8 mouse cellular contexts compared by ENCODE assay signal in genomic region chr2:18046758-18047645, GRCm38 (mm10). TPM values are rescaled to one million over a fixed set of nuclear protein-coding genes. Genes with fewer than 3 reads are reported as not detected.
A peak's percentile ranks its signal among the peaks of the same experiment; 100 is the strongest.
DNase-seq lines count a peak whose midpoint lies in the region; ATAC-seq and TF ChIP-seq lines count a peak whose summit lies in the region.

No protein-coding gene starts in this region.

- H3ac ChIP-seq in C2C12 (ENCODE audit: control insufficient read depth, insufficient read length, low read depth): peak overlapping the region; percentile 73

- TF ChIP-seq EP300 in liver, embryonic 14.5 days (IDR thresholded peaks at IDR 0.05; ENCODE audit: low read depth): no peak

- peak overlapping the region; percentile 73 for H3K4me2 ChIP-seq in embryonic facial prominence, embryonic 15.5 days (replicated peaks)
- H3K4me2 ChIP-seq in heart, embryonic 14.5 days (ENCODE audit: low read length): peak overlapping the region; percentile 94
- H3K4me2 ChIP-seq in kidney, postnatal 0 days (ENCODE audit: low read length): peak overlapping the region; percentile 88
- H3K4me2 ChIP-seq in liver, embryonic 14.5 days (ENCODE audit: low read depth): peak overlapping the region; percentile 70

- peak overlapping the region; percentile 96 for H3K9ac ChIP-seq in embryonic facial prominence, embryonic 15.5 days
- peak overlapping the region; percentile 99 for H3K9ac ChIP-seq in heart, embryonic 14.5 days (ENCODE audit: low read length)
- H3K9ac ChIP-seq in kidney, postnatal 0 days (ENCODE audit: low read depth, low read length): peak overlapping the region; percentile 97
- peak overlapping the region; percentile 62 for H3K9ac ChIP-seq in liver, embryonic 14.5 days (replicated peaks)

- peak overlapping the region; percentile 99 for H3K27ac ChIP-seq in embryonic facial prominence, embryonic 15.5 days (replicated peaks)
- H3K27ac ChIP-seq in heart, embryonic 14.5 days (replicated peaks in 1 of 2; ENCODE audit: control insufficient read depth in 1 of 2, insufficient read depth in 1 of 2, low read depth in 2 of 2, low read length in 2 of 2): peak overlapping the region; percentile 97 to 99
- H3K27ac ChIP-seq in kidney, postnatal 0 days: peak overlapping the region; percentile 99
- no peak overlapping the region for H3K27ac ChIP-seq in liver, embryonic 14.5 days
- H3K27ac ChIP-seq in thymus, adult 2 months (ENCODE audit: control insufficient read depth, insufficient read depth, low read length): no peak overlapping the region

- 0 out of 2 replicates have a peak, but pooled peaks have one; percentile 41 for ATAC-seq in embryonic facial prominence, embryonic 15.5 days (ENCODE audit: insufficient number of reproducible peaks, low FRiP score, low TSS enrichment, low read depth)
- ATAC-seq in heart, embryonic 14.5 days (ENCODE audit: insufficient number of reproducible peaks, insufficient read depth, low FRiP score, low read depth): peak; percentile 42; the same call in 1 of the 2 replicates
- peak; percentile 56 for ATAC-seq in kidney, postnatal 0 days (replicated peaks; ENCODE audit: low FRiP score, low read depth)
- ATAC-seq in liver, embryonic 14.5 days (ENCODE audit: insufficient read depth): peak; percentile 73

- TF ChIP-seq POLR2A in thymus, adult 2 months (IDR thresholded peaks at IDR 0.05; ENCODE audit: control insufficient read depth, extremely low read depth, insufficient read depth, low read length, poor library complexity): no peak

- peaks cover 49% of the 10 kb centered on the region for H3K4me1 ChIP-seq in embryonic facial prominence, embryonic 15.5 days
- peaks cover 7 to 30% of the 10 kb centered on the region in 2 experiments; a peak in 3 of 4 replicates for H3K4me1 ChIP-seq in heart, embryonic 14.5 days (ENCODE audit: control insufficient read depth in 2 of 2, insufficient read depth in 2 of 2, low read length in 2 of 2)
- peaks cover 16% of the 10 kb centered on the region; the same call in 1 of the 2 replicates for H3K4me1 ChIP-seq in kidney, postnatal 0 days (replicated peaks; ENCODE audit: insufficient read depth, low read length)
- peaks cover 0 to 8% of the 10 kb centered on the region in 2 experiments; a peak in 3 of 4 replicates for H3K4me1 ChIP-seq in liver, embryonic 14.5 days (replicated peaks; ENCODE audit: control insufficient read depth in 2 of 2, insufficient read depth in 2 of 2, low read length in 1 of 2)
- peaks cover 13% of the 10 kb centered on the region for H3K4me1 ChIP-seq in thymus, adult 2 months (replicated peaks; ENCODE audit: control insufficient read depth, insufficient read depth, low read length)

- WGBS in embryonic facial prominence, embryonic 15.5 days: under 1% methylated on average over 64 of the region's 64 CpGs
- under 1% methylated on average over 64 of the region's 64 CpGs for WGBS in heart, embryonic 14.5 days
- WGBS in kidney, postnatal 0 days: 1% methylated on average over 55 of the region's 64 CpGs
- under 1% methylated on average over 64 of the region's 64 CpGs for WGBS in liver, embryonic 14.5 days (ENCODE audit: insufficient replicate concordance)
- WGBS in thymus, adult 2 months: 1% methylated on average over 64 of the region's 64 CpGs

- no peak for TF ChIP-seq CTCF in C2C12 (IDR thresholded peaks at IDR 0.05; ENCODE audit: control insufficient read depth, insufficient read depth, insufficient read length)
- no peak for TF ChIP-seq CTCF in kidney, postnatal 0 days (IDR thresholded peaks at IDR 0.05; ENCODE audit: low read depth)
- TF ChIP-seq CTCF in liver, embryonic 14.5 days (IDR thresholded peaks at IDR 0.05; ENCODE audit: low read depth): no peak
- TF ChIP-seq CTCF in thymus, adult 2 months (IDR thresholded peaks at IDR 0.05; ENCODE audit: borderline replicate concordance, control insufficient read depth, extremely low read depth, insufficient read depth, low read length, poor library complexity): no peak

- no peaks in the 10 kb centered on the region for H3K36me3 ChIP-seq in C2C12 (ENCODE audit: control insufficient read depth, insufficient read depth)
- no peaks in the 10 kb centered on the region for H3K36me3 ChIP-seq in embryonic facial prominence, embryonic 15.5 days
- H3K36me3 ChIP-seq in heart, embryonic 14.5 days (ENCODE audit: control insufficient read depth, insufficient read depth, low read length): no peaks in the 10 kb centered on the region
- H3K36me3 ChIP-seq in kidney, postnatal 0 days (ENCODE audit: insufficient read depth, low read length): no peaks in the 10 kb centered on the region
- H3K36me3 ChIP-seq in liver, embryonic 14.5 days (replicated peaks; ENCODE audit: control insufficient read depth, insufficient read depth, low read depth): no peaks in the 10 kb centered on the region
- H3K36me3 ChIP-seq in thymus, adult 2 months (ENCODE audit: control insufficient read depth, insufficient read depth, low read length): no peaks in the 10 kb centered on the region

- peak; percentile 70 for DNase-seq in adrenal gland, postnatal 25 days
- DNase-seq in kidney, postnatal 0 days (ENCODE audit: low spot score): peak; percentile 75
- DNase-seq in liver, embryonic 14.5 days (ENCODE audit: low read depth in 3 of 3, low spot score in 3 of 3): no peak
- DNase-seq in naive thymus-derived CD4-positive, alpha-beta T cell, adult 2 months (ENCODE audit: low read depth): peak; percentile 55
- peak; percentile 60 for DNase-seq in thymus, adult 2 months

- H3K4me3 ChIP-seq in C2C12 (ENCODE audit: insufficient read depth, poor library complexity, severe bottlenecking): peak overlapping the region; percentile 50
- peak overlapping the region; percentile 79 for H3K4me3 ChIP-seq in embryonic facial prominence, embryonic 15.5 days (replicated peaks)
- peak overlapping the region; percentile 80 to 89 for H3K4me3 ChIP-seq in heart, embryonic 14.5 days (ENCODE audit: control insufficient read depth in 1 of 2, insufficient read depth in 1 of 2, low read depth in 1 of 2, low read length in 2 of 2)
- peak overlapping the region; percentile 95 for H3K4me3 ChIP-seq in kidney, postnatal 0 days (replicated peaks; ENCODE audit: low read depth, low read length)
- peak overlapping the region; percentile 67 to 92 for H3K4me3 ChIP-seq in liver, embryonic 14.5 days (ENCODE audit: insufficient read depth in 1 of 2, low read depth in 2 of 2, low read length in 2 of 2)
- H3K4me3 ChIP-seq in thymus, adult 2 months (ENCODE audit: control insufficient read depth, insufficient read depth, low read length): peak overlapping the region; percentile 57

- H3K79me2 ChIP-seq in C2C12 (ENCODE audit: control insufficient read depth, insufficient read depth): peaks cover 15% of the 10 kb centered on the region

- no peaks in the 10 kb centered on the region for H3K27me3 ChIP-seq in C2C12 (ENCODE audit: control insufficient read depth, insufficient read depth, insufficient read length)
- no peaks in the 10 kb centered on the region for H3K27me3 ChIP-seq in embryonic facial prominence, embryonic 15.5 days
- no peaks in the 10 kb centered on the region for H3K27me3 ChIP-seq in heart, embryonic 14.5 days (ENCODE audit: control insufficient read depth, insufficient read depth, low read length)
- no peaks in the 10 kb centered on the region for H3K27me3 ChIP-seq in kidney, postnatal 0 days (ENCODE audit: insufficient read depth, low read length)
- peaks cover 77% of the 10 kb centered on the region for H3K27me3 ChIP-seq in liver, embryonic 14.5 days (ENCODE audit: control insufficient read depth, insufficient read depth, low read length)
- peaks cover 27% of the 10 kb centered on the region for H3K27me3 ChIP-seq in thymus, adult 2 months (ENCODE audit: control insufficient read depth, insufficient read depth, low read length)

- no peaks in the 10 kb centered on the region for H3K79me3 ChIP-seq in C2C12 (ENCODE audit: low read depth)

- no peaks in the 10 kb centered on the region for H3K9me3 ChIP-seq in embryonic facial prominence, embryonic 15.5 days (replicated peaks)
- no peaks in the 10 kb centered on the region for H3K9me3 ChIP-seq in heart, embryonic 14.5 days (ENCODE audit: control insufficient read depth, low read length)
- H3K9me3 ChIP-seq in kidney, postnatal 0 days (replicated peaks; ENCODE audit: low read length): no peaks in the 10 kb centered on the region
- H3K9me3 ChIP-seq in liver, embryonic 14.5 days (ENCODE audit: control insufficient read depth, low read length): no peaks in the 10 kb centered on the region

RNA-seq across cellular contexts. Expression of gene Skida1, which starts 1.8 kb away (rescaled TPM):
- 0.55 TPM for polyA plus RNA-seq in C2C12 (2012; fragmentation: generic; extraction: Trizol)
- 4.2 and 5.4 TPM in 2 replicates for total RNA-seq in adrenal gland, postnatal 25 days (2021)
- polyA plus RNA-seq in embryonic facial prominence, embryonic 15.5 days (2015; fragmentation: Nextera tagmentation; extraction: Ambion mirVana): 5.7 and 6.1 TPM in 2 replicates
- polyA plus RNA-seq in heart, embryonic 14.5 days (2014; fragmentation: Nextera tagmentation; extraction: Ambion mirVana): 4.7 and 6.4 TPM in 2 replicates
- 7.7 and 7.8 TPM in 2 replicates for polyA plus RNA-seq in kidney, postnatal 0 days (2015; fragmentation: Nextera tagmentation; extraction: Ambion mirVana)
- 0.48 and 0.60 TPM in 2 replicates for polyA plus RNA-seq in liver, embryonic 14.5 days (2012; rRNA removed)
- 0.27 and 0.43 TPM in 2 replicates for polyA plus RNA-seq in liver, embryonic 14.5 days (2014; fragmentation: Nextera tagmentation; extraction: Ambion mirVana)
- polyA plus RNA-seq in thymus, adult 2 months (2012; rRNA removed): 0.38 and 0.41 TPM in 2 replicates

RNA-seq across cellular contexts. Expression of gene Mllt10, which starts 8.0 kb away (rescaled TPM):
- 10.0 TPM for polyA plus RNA-seq in C2C12 (2012; fragmentation: generic; extraction: Trizol)
- total RNA-seq in adrenal gland, postnatal 25 days (2021): 59.0 and 68.1 TPM in 2 replicates
- polyA plus RNA-seq in embryonic facial prominence, embryonic 15.5 days (2015; fragmentation: Nextera tagmentation; extraction: Ambion mirVana): 65.5 and 70.1 TPM in 2 replicates
- 24.4 and 27.1 TPM in 2 replicates for polyA plus RNA-seq in heart, embryonic 14.5 days (2014; fragmentation: Nextera tagmentation; extraction: Ambion mirVana)
- polyA plus RNA-seq in kidney, postnatal 0 days (2015; fragmentation: Nextera tagmentation; extraction: Ambion mirVana): 48.9 and 49.2 TPM in 2 replicates
- 13.4 and 16.4 TPM in 2 replicates for polyA plus RNA-seq in liver, embryonic 14.5 days (2012; rRNA removed)
- polyA plus RNA-seq in liver, embryonic 14.5 days (2014; fragmentation: Nextera tagmentation; extraction: Ambion mirVana): 14.4 and 19.7 TPM in 2 replicates
- 75.4 and 90.3 TPM in 2 replicates for polyA plus RNA-seq in thymus, adult 2 months (2012; rRNA removed)

RNA-seq across cellular contexts. Expression of gene A930004D18Rik, which starts 9.5 kb away (rescaled TPM):
- polyA plus RNA-seq in C2C12 (2012; fragmentation: generic; extraction: Trizol): 3.9 TPM
- 2.1 and 3.7 TPM in 2 replicates for total RNA-seq in adrenal gland, postnatal 25 days (2021)
- 13.7 and 13.9 TPM in 2 replicates for polyA plus RNA-seq in embryonic facial prominence, embryonic 15.5 days (2015; fragmentation: Nextera tagmentation; extraction: Ambion mirVana)
- polyA plus RNA-seq in heart, embryonic 14.5 days (2014; fragmentation: Nextera tagmentation; extraction: Ambion mirVana): 5.8 and 8.9 TPM in 2 replicates
- polyA plus RNA-seq in kidney, postnatal 0 days (2015; fragmentation: Nextera tagmentation; extraction: Ambion mirVana): 14.9 and 17.9 TPM in 2 replicates
- 0.32 and 0.48 TPM in 2 replicates for polyA plus RNA-seq in liver, embryonic 14.5 days (2012; rRNA removed)
- polyA plus RNA-seq in liver, embryonic 14.5 days (2014; fragmentation: Nextera tagmentation; extraction: Ambion mirVana): 0.36 and 0.81 TPM in 2 replicates
- 0.37 and 0.75 TPM in 2 replicates for polyA plus RNA-seq in thymus, adult 2 months (2012; rRNA removed)

RNA-seq across cellular contexts. Expression of gene H2al2a, which starts 50.2 kb away (rescaled TPM):
- not detected for polyA plus RNA-seq in C2C12 (2012; fragmentation: generic; extraction: Trizol)
- not detected in 2 replicates for total RNA-seq in adrenal gland, postnatal 25 days (2021)
- polyA plus RNA-seq in embryonic facial prominence, embryonic 15.5 days (2015; fragmentation: Nextera tagmentation; extraction: Ambion mirVana): not detected in 2 replicates
- not detected in 2 replicates for polyA plus RNA-seq in heart, embryonic 14.5 days (2014; fragmentation: Nextera tagmentation; extraction: Ambion mirVana)
- polyA plus RNA-seq in kidney, postnatal 0 days (2015; fragmentation: Nextera tagmentation; extraction: Ambion mirVana): not detected in 2 replicates
- polyA plus RNA-seq in liver, embryonic 14.5 days (2012; rRNA removed): not detected in 2 replicates
- polyA plus RNA-seq in liver, embryonic 14.5 days (2014; fragmentation: Nextera tagmentation; extraction: Ambion mirVana): not detected in 2 replicates
- not detected in 2 replicates for polyA plus RNA-seq in thymus, adult 2 months (2012; rRNA removed)

Comparison
In these comparisons a context has a peak if more than half of its experiments do, and no peak if none do; other contexts are left out.
1. DNase-seq: peak in adrenal gland, postnatal 25 days (single experiment), kidney, postnatal 0 days (single experiment), naive thymus-derived CD4-positive, alpha-beta T cell, adult 2 months (single experiment) and thymus, adult 2 months (single experiment); none in liver, embryonic 14.5 days (0 of 3).
2. H3K27ac ChIP-seq: peak in embryonic facial prominence, embryonic 15.5 days (single experiment), heart, embryonic 14.5 days (2 of 2) and kidney, postnatal 0 days (single experiment); none in liver, embryonic 14.5 days (single experiment) and thymus, adult 2 months (single experiment).
3. Peak in every context shown above with its lines, with median percentiles within 50 percentile points of each other: H3K4me3 ChIP-seq, ATAC-seq, H3K4me2 ChIP-seq and H3K9ac ChIP-seq.